Mouse (Mus musculus) neural tube, embryonic 15.5 days (tissue): ENCODE data around the gene Ranbp9. TPM values are rescaled to one million over a fixed set of nuclear protein-coding genes. Genes with fewer than 3 reads are reported as not detected.
A peak's percentile ranks its signal among the peaks of the same experiment; 100 is the strongest.
"Not testable (repeated sequence)": the region's sequence is repeated elsewhere in the genome, so short reads cannot be mapped to it uniquely, and the experiment has no call there.

Source experiments
- ATAC-seq: fragments of 200-750 bp; cut with Nextera tagmentation; 2 replicates; pipeline ENCODE4 v1.8.0; 2017; ENCODE audit warnings: mild to moderate bottlenecking, moderate TSS enrichment, moderate library complexity; ENCODE audit not compliant: low FRiP score
- H3K27ac ChIP-seq: fragments of 300-500 bp; sonication (generic); replicated peaks from 2 replicates; pipeline ENCODE4 v1.5.1; 2015; ENCODE audit warnings: mild to moderate bottlenecking, inconsistent platforms
- H3K27me3 ChIP-seq: fragments of 300-500 bp; sonication (generic); replicated peaks from 2 replicates; pipeline ENCODE4 v1.6.1; 2015; ENCODE audit warnings: inconsistent platforms
- H3K36me3 ChIP-seq: fragments of 300-500 bp; sonication (generic); 2 replicates; pipeline ENCODE4 v1.6.1; 2015; ENCODE audit warnings: inconsistent platforms
- H3K4me1 ChIP-seq: fragments of 300-500 bp; sonication (generic); 2 replicates; pipeline ENCODE4 v1.6.1; 2015; ENCODE audit warnings: inconsistent platforms
- H3K4me2 ChIP-seq: fragments of 300-500 bp; sonication (generic); 2 replicates; pipeline ENCODE4 v1.6.1; 2015; ENCODE audit warnings: inconsistent platforms, mild to moderate bottlenecking, moderate library complexity
- H3K4me3 ChIP-seq: fragments of 300-500 bp; sonication (generic); replicated peaks from 2 replicates; pipeline ENCODE4 v1.5.1; 2015; ENCODE audit warnings: mild to moderate bottlenecking, inconsistent platforms
- H3K9ac ChIP-seq: fragments of 300-500 bp; sonication (generic); replicated peaks from 2 replicates; pipeline ENCODE4 v1.6.1; 2015; ENCODE audit warnings: mild to moderate bottlenecking, inconsistent platforms
- H3K9me3 ChIP-seq: fragments of 300-500 bp; sonication (generic); replicated peaks from 2 replicates; pipeline ENCODE4 v1.6.1; 2016; ENCODE audit warnings: inconsistent platforms
- WGBS: fragments of 180-500 bp; shearing (Covaris S2); methylation state at CpG from one replicate; pipeline ENCODE4 v1.1.7; 2015; ENCODE audit warnings: mixed read lengths; 5-methylcytosine and 5-hydroxymethylcytosine counted together
- polyA plus RNA-seq: library from polyadenylated mRNA; unstranded; fragments of >200 nt; fragmentation: Nextera tagmentation; extraction: Ambion mirVana; gene quantifications from 2 replicates; pipeline ENCODE4 v1.2.1, GENCODE M21; 2015

Gene Ranbp9
- polyA plus RNA-seq, 1 experiment from 2014 or later = 12.9 TPM

- 71% methylated on average over 7 of the region's 7 CpGs for WGBS
- no peak overlapping the region for H3K9ac ChIP-seq
- ATAC-seq = no peak
- H3K4me1 ChIP-seq = peaks cover 38% of the 10 kb centered on the region
- H3K4me3 ChIP-seq = no peak overlapping the region
- no peaks in the 10 kb centered on the region for H3K27me3 ChIP-seq
- no peaks in the 10 kb centered on the region for H3K36me3 ChIP-seq
- H3K9me3 ChIP-seq = no peaks in the 10 kb centered on the region
- no peak overlapping the region for H3K4me2 ChIP-seq
- H3K27ac ChIP-seq = no peak overlapping the region
Observed at GRCm38 (mm10) chr13:43476226-43476625, 4.9 kb downstream of the Ranbp9 start.

GRCm38 (mm10) chr13:43474722-43475121, 6.4 kb downstream of the Ranbp9 start:
- Histone ChIP-seq H3K27ac (no peak overlapping the region), H3K4me2 (no peak overlapping the region), H3K27me3 (no peaks in the 10 kb centered on the region), H3K4me3 (no peak overlapping the region), H3K9ac (no peak overlapping the region), H3K4me1 (peaks cover 38% of the 10 kb centered on the region), H3K36me3 (no peaks in the 10 kb centered on the region), H3K9me3 (no peaks in the 10 kb centered on the region)
- no peak for ATAC-seq
- WGBS = 86% methylated on average over 5 of the region's 5 CpGs

- not testable (repeated sequence) for ATAC-seq, H3K27me3 ChIP-seq, H3K36me3 ChIP-seq, H3K9me3 ChIP-seq, H3K4me2 ChIP-seq, H3K9ac ChIP-seq, H3K27ac ChIP-seq, H3K4me3 ChIP-seq
- WGBS = 93% methylated on average over 1 of the region's 1 CpGs
- peaks cover 19% of the 10 kb centered on the region for H3K4me1 ChIP-seq
Observed at GRCm38 (mm10) chr13:43471861-43472260, 9.2 kb downstream of the Ranbp9 start.

GRCm38 (mm10) chr13:43469607-43470006, 11.5 kb downstream of the Ranbp9 start:
- Histone ChIP-seq H3K9ac (no peak overlapping the region), H3K27me3 (no peaks in the 10 kb centered on the region), H3K4me3 (no peak overlapping the region), H3K36me3 (no peaks in the 10 kb centered on the region), H3K4me2 (no peak overlapping the region), H3K9me3 (no peaks in the 10 kb centered on the region), H3K27ac (no peak overlapping the region), H3K4me1 (peaks cover 7% of the 10 kb centered on the region)
- 89% methylated on average over 1 of the region's 1 CpGs for whole genome bisulfite sequencing
- no peak for ATAC-seq

- Histone ChIP-seq H3K27me3 (no peaks in the 10 kb centered on the region), H3K4me3 (no peak overlapping the region), H3K4me2 (no peak overlapping the region), H3K27ac (no peak overlapping the region), H3K36me3 (no peaks in the 10 kb centered on the region), H3K9me3 (no peaks in the 10 kb centered on the region), H3K9ac (no peak overlapping the region), H3K4me1 (no peaks in the 10 kb centered on the region)
- WGBS = 97% methylated on average over 2 of the region's 2 CpGs
- no peak for ATAC-seq
Observed at GRCm38 (mm10) chr13:43464605-43465004, 16.5 kb downstream of the Ranbp9 start.

GRCm38 (mm10) chr13:43457161-43457560, 23.9 kb downstream of the Ranbp9 start:
- no peak for ATAC-seq

GRCm38 (mm10) chr13:43454431-43454830, 26.7 kb downstream of the Ranbp9 start:
- WGBS = 90% methylated on average over 7 of the region's 7 CpGs
- H3K9me3 ChIP-seq = no peaks in the 10 kb centered on the region
- no peak overlapping the region for H3K27ac ChIP-seq
- no peaks in the 10 kb centered on the region for H3K36me3 ChIP-seq
- ATAC-seq = no peak
- peaks cover 16% of the 10 kb centered on the region for H3K4me1 ChIP-seq
- H3K9ac ChIP-seq = no peak overlapping the region
- H3K4me3 ChIP-seq = no peak overlapping the region
- no peaks in the 10 kb centered on the region for H3K27me3 ChIP-seq
- H3K4me2 ChIP-seq = no peak overlapping the region

More at GRCm38 (mm10) chr13:43457161-43457560, 23.9 kb downstream of the Ranbp9 start:
- no peak overlapping the region for H3K4me2 ChIP-seq
- H3K9ac ChIP-seq = no peak overlapping the region
- H3K4me3 ChIP-seq = no peak overlapping the region
- H3K9me3 ChIP-seq = no peaks in the 10 kb centered on the region
- 87% methylated on average over 1 of the region's 1 CpGs for WGBS
- H3K27ac ChIP-seq = no peak overlapping the region
- H3K27me3 ChIP-seq = no peaks in the 10 kb centered on the region
- no peaks in the 10 kb centered on the region for H3K36me3 ChIP-seq
- H3K4me1 ChIP-seq = peaks cover 14% of the 10 kb centered on the region

- WGBS = 23% methylated on average over 7 of the region's 7 CpGs
- H3K4me2 ChIP-seq = no peak overlapping the region
- no peak overlapping the region for H3K9ac ChIP-seq
- no peaks in the 10 kb centered on the region for H3K9me3 ChIP-seq
- H3K4me1 ChIP-seq = peaks cover 16% of the 10 kb centered on the region
- H3K27ac ChIP-seq = peak overlapping the region; percentile 41; the same call in 1 of the 2 replicates
- 0 out of 2 replicates have a peak, but pooled peaks have one; percentile 53 for ATAC-seq
- no peaks in the 10 kb centered on the region for H3K27me3 ChIP-seq
- H3K4me3 ChIP-seq = no peak overlapping the region
- no peaks in the 10 kb centered on the region for H3K36me3 ChIP-seq
Observed at GRCm38 (mm10) chr13:43452843-43453605, 28.1 kb downstream of the Ranbp9 start.

GRCm38 (mm10) chr13:43452177-43452576, 28.9 kb downstream of the Ranbp9 start:
- Histone ChIP-seq H3K27me3 (no peaks in the 10 kb centered on the region), H3K4me1 (peaks cover 20% of the 10 kb centered on the region), H3K4me2 (no peak overlapping the region), H3K27ac (no peak overlapping the region), H3K36me3 (no peaks in the 10 kb centered on the region), H3K9ac (no peak overlapping the region), H3K9me3 (no peaks in the 10 kb centered on the region), H3K4me3 (no peak overlapping the region)
- no peak for ATAC-seq
- WGBS = 94% methylated on average over 2 of the region's 2 CpGs

GRCm38 (mm10) chr13:43450686-43451085, 30.4 kb downstream of the Ranbp9 start:
- no peaks in the 10 kb centered on the region for H3K36me3 ChIP-seq
- H3K9me3 ChIP-seq = no peaks in the 10 kb centered on the region
- H3K9ac ChIP-seq = no peak overlapping the region
- 94% methylated on average over 3 of the region's 3 CpGs for WGBS
- no peak overlapping the region for H3K4me3 ChIP-seq
- ATAC-seq = no peak
- H3K4me2 ChIP-seq = no peak overlapping the region
- H3K27me3 ChIP-seq = no peaks in the 10 kb centered on the region
- no peak overlapping the region for H3K27ac ChIP-seq
- peaks cover 24% of the 10 kb centered on the region for H3K4me1 ChIP-seq

- no peaks in the 10 kb centered on the region for H3K27me3 ChIP-seq
- H3K27ac ChIP-seq = no peak overlapping the region
- no peak overlapping the region for H3K4me3 ChIP-seq
- no peak for ATAC-seq
- H3K9me3 ChIP-seq = no peaks in the 10 kb centered on the region
- 75% methylated on average over 3 of the region's 3 CpGs for WGBS
- no peaks in the 10 kb centered on the region for H3K36me3 ChIP-seq
- H3K9ac ChIP-seq = no peak overlapping the region
- no peak overlapping the region for H3K4me2 ChIP-seq
- H3K4me1 ChIP-seq = peaks cover 13% of the 10 kb centered on the region
Observed at GRCm38 (mm10) chr13:43447721-43448120, 33.4 kb downstream of the Ranbp9 start.

- 93% methylated on average over 4 of the region's 4 CpGs for WGBS
- Histone ChIP-seq H3K36me3 (no peaks in the 10 kb centered on the region), H3K27me3 (no peaks in the 10 kb centered on the region), H3K27ac (no peak overlapping the region), H3K4me3 (no peak overlapping the region), H3K4me1 (peaks cover 7% of the 10 kb centered on the region; the same call in 1 of the 2 replicates), H3K9me3 (no peaks in the 10 kb centered on the region), H3K9ac (no peak overlapping the region), H3K4me2 (no peak overlapping the region)
- ATAC-seq = no peak
Observed at GRCm38 (mm10) chr13:43445754-43446153, 35.3 kb downstream of the Ranbp9 start.
